Comparison of ENCODE assay signal across 8 mouse cellular contexts in the genomic region with DNA sequence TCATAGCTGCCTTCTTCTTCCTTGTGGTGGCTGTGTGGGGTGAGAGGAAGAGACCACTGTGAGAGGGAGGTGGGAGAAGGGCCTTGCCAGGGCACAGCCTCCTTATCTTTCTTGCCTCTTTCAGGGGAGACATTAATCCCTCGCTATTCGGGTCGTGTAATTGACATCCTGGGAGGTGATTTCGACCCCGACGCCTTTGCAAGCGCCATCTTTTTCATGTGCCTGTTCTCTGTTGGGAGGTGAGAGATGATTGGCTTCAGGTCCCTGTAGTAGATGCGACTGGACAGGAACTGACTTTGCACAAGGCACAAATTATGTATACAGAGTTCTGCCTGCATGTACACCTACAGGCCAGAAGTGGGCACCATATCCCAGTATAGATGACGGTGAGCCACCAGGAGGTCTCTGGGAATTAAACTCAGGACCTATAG. TPM values are rescaled to one million over a fixed set of nuclear protein-coding genes. Genes with fewer than 3 reads are reported as not detected.
A peak's percentile ranks its signal among the peaks of the same experiment; 100 is the strongest.
DNase-seq lines count a peak whose midpoint lies in the region; ATAC-seq and TF ChIP-seq lines count a peak whose summit lies in the region.

No protein-coding gene starts in this region.

- H3K9me3 ChIP-seq in limb, embryonic 12.5 days = peaks cover 4% of the 10 kb centered on the region; the same call in 1 of the 2 replicates

- no peak for ATAC-seq in limb, embryonic 12.5 days (ENCODE audit: insufficient number of reproducible peaks, insufficient read depth, low FRiP score, low TSS enrichment, low read depth)

- H3K4me3 ChIP-seq in left cerebral cortex, adult 2 months = no peak overlapping the region
- peak overlapping the region; percentile 67; the same call in 1 of the 2 replicates for H3K4me3 ChIP-seq in limb, embryonic 12.5 days (replicated peaks)
- peak overlapping the region; percentile 38 for H3K4me3 ChIP-seq in myocyte

- TF ChIP-seq POLR2A in myocyte (IDR thresholded peaks at IDR 0.05; ENCODE audit: insufficient read length, low read depth) = no peak

- peak overlapping the region; percentile 45; the same call in 1 of the 2 replicates for H3K9ac ChIP-seq in limb, embryonic 12.5 days (replicated peaks)

- no peak for DNase-seq in left cerebral cortex, adult 2 months (ENCODE audit: extremely low spot score in 1 of 2, low spot score in 2 of 2)
- DNase-seq in left cerebral cortex, adult 9 months (ENCODE audit: low spot score in 2 of 2) = no peak
- peak; percentile 64 for DNase-seq in ZHBTc4 (ENCODE audit: low read depth, low spot score)
- peak; percentile 44 for DNase-seq in heart, adult 8-10 months (ENCODE audit: low spot score)
- DNase-seq in left cerebral cortex, postnatal 4 days = no peak
- DNase-seq in left cerebral cortex, adult 11 months (ENCODE audit: low spot score) = no peak

- no peak overlapping the region for H3ac ChIP-seq in myocyte (ENCODE audit: control insufficient read depth, insufficient read length)

- no peaks in the 10 kb centered on the region for H3K79me2 ChIP-seq in myocyte (ENCODE audit: control insufficient read depth, insufficient read depth)

- peak overlapping the region; percentile 95; the same call in 1 of the 2 replicates for H3K4me2 ChIP-seq in limb, embryonic 12.5 days
- H3K4me2 ChIP-seq in myocyte (ENCODE audit: low read depth) = no peak overlapping the region

- 16% methylated on average over 9 of the region's 9 CpGs for WGBS in limb, embryonic 12.5 days

- H3K4me1 ChIP-seq in limb, embryonic 12.5 days (replicated peaks) = peaks cover 7% of the 10 kb centered on the region; the same call in 1 of the 2 replicates

- H3K36me3 ChIP-seq in limb, embryonic 12.5 days = no peaks in the 10 kb centered on the region
- no peaks in the 10 kb centered on the region for H3K36me3 ChIP-seq in myocyte (ENCODE audit: control insufficient read depth, insufficient read depth)

- peaks cover 86% of the 10 kb centered on the region for H3K27me3 ChIP-seq in limb, embryonic 12.5 days
- no peaks in the 10 kb centered on the region for H3K27me3 ChIP-seq in myocyte (ENCODE audit: control insufficient read depth, insufficient read depth, insufficient read length)

- intact Hi-C loops in left cerebral cortex, adult 2 months (cut with DNase I) = no loop called here
- intact Hi-C loops in left cerebral cortex, postnatal 4 days (cut with DNase I) = no loop called here

- TF ChIP-seq CTCF in left cerebral cortex, adult 2 months (IDR thresholded peaks at IDR 0.05) = peak; percentile 66

- H3K27ac ChIP-seq in left cerebral cortex, adult 2 months = no peak overlapping the region
- H3K27ac ChIP-seq in limb, embryonic 12.5 days = no peak overlapping the region

TF ChIP-seq in myocyte, 11 proteins besides CTCF, POLR2A, EP300 and RAD21:
- TF ChIP-seq E2F4 (IDR thresholded peaks at IDR 0.05; ENCODE audit: insufficient read depth) (no peak), REST (IDR thresholded peaks at IDR 0.05; ENCODE audit: insufficient read depth, insufficient read length) (no peak), TCF12 (IDR thresholded peaks at IDR 0.05; ENCODE audit: insufficient read depth, poor library complexity, severe bottlenecking) (no peak)

RNA-seq across cellular contexts. Expression of a gene that starts 2.4 kb away (rescaled TPM):
- total RNA-seq in left cerebral cortex, adult 2 months (2021) = 1 to 10 TPM; 7.0 to 7.8 TPM
- 10 to 100 TPM; 21.4 to 25.3 (median 24.6) TPM for total RNA-seq in heart, adult 8-10 months (2022)
- polyA plus RNA-seq in limb, embryonic 12.5 days (2016; fragmentation: Nextera tagmentation; extraction: Ambion mirVana) = 1.5 and 1.7 TPM in 2 replicates
- 5.3 TPM for polyA plus RNA-seq in myocyte (2012; fragmentation: generic; extraction: Trizol)
- 1 to 10 TPM; 3.1 to 3.5 TPM for total RNA-seq in left cerebral cortex, postnatal 4 days (2021)

RNA-seq across cellular contexts. Expression of a gene that starts 8.2 kb away (rescaled TPM):
- total RNA-seq in left cerebral cortex, adult 2 months (2021) = 1 to 10 TPM; 2.0 to 3.2 TPM
- total RNA-seq in heart, adult 8-10 months (2022) = 10 to 100 TPM; 10.7 to 15.1 (median 12.8) TPM
- 2.1 and 3.1 TPM in 2 replicates for polyA plus RNA-seq in limb, embryonic 12.5 days (2016; fragmentation: Nextera tagmentation; extraction: Ambion mirVana)
- polyA plus RNA-seq in myocyte (2012; fragmentation: generic; extraction: Trizol) = 0.44 TPM
- 1 to 10 TPM; 1.3 to 1.9 TPM for total RNA-seq in left cerebral cortex, postnatal 4 days (2021)

RNA-seq across cellular contexts. Expression of a gene that starts 18.2 kb away (rescaled TPM):
- 1 to 10 TPM; 1.1 to 2.0 TPM for total RNA-seq in left cerebral cortex, adult 2 months (2021)
- 10 to 100 TPM in 2 of 4 experiments, 1 to 10 TPM in 2; 6.9 to 12.9 (median 8.7) TPM for total RNA-seq in heart, adult 8-10 months (2022)
- polyA plus RNA-seq in limb, embryonic 12.5 days (2016; fragmentation: Nextera tagmentation; extraction: Ambion mirVana) = 2.4 and 2.5 TPM in 2 replicates
- polyA plus RNA-seq in myocyte (2012; fragmentation: generic; extraction: Trizol) = 0.26 TPM
- total RNA-seq in left cerebral cortex, postnatal 4 days (2021) = 1 to 10 TPM in 1 of 2 experiments, under 1 TPM in 1; 0.77 to 1.1 TPM

RNA-seq across cellular contexts. Expression of a gene that starts 18.4 kb away (rescaled TPM):
- total RNA-seq in left cerebral cortex, adult 2 months (2021) = 1 to 10 TPM; 2.1 to 3.4 TPM
- 1 to 10 TPM; 4.4 to 5.6 (median 4.7) TPM for total RNA-seq in heart, adult 8-10 months (2022)
- polyA plus RNA-seq in limb, embryonic 12.5 days (2016; fragmentation: Nextera tagmentation; extraction: Ambion mirVana) = 4.1 and 5.7 TPM in 2 replicates
- 0.62 TPM for polyA plus RNA-seq in myocyte (2012; fragmentation: generic; extraction: Trizol)
- 1 to 10 TPM; 2.2 to 3.6 TPM for total RNA-seq in left cerebral cortex, postnatal 4 days (2021)

RNA-seq across cellular contexts. Expression of a gene that starts 32.9 kb away (rescaled TPM):
- under 1 TPM; 0.16 to 0.18 TPM for total RNA-seq in left cerebral cortex, adult 2 months (2021)
- total RNA-seq in heart, adult 8-10 months (2022) = 1 to 10 TPM in 1 of 4 experiments, under 1 TPM in 3; 0.41 to 1.5 (median 0.51) TPM
- not detected in 2 replicates for polyA plus RNA-seq in limb, embryonic 12.5 days (2016; fragmentation: Nextera tagmentation; extraction: Ambion mirVana)
- polyA plus RNA-seq in myocyte (2012; fragmentation: generic; extraction: Trizol) = not detected
- not detected for total RNA-seq in left cerebral cortex, postnatal 4 days (2021)

Comparison
In these comparisons a context has a peak if more than half of its experiments do, and no peak if none do; other contexts are left out.
1. DNase-seq: peak in ZHBTc4 (single experiment) and heart, adult 8-10 months (single experiment); none in left cerebral cortex, adult 2 months (0 of 2), left cerebral cortex, adult 9 months (0 of 2), left cerebral cortex, postnatal 4 days (single experiment) and left cerebral cortex, adult 11 months (single experiment).